Mouse (Mus musculus) lung, postnatal 4 days (tissue): ENCODE results near the gene Gm3952.
A peak's percentile ranks its signal among the peaks of the same experiment; 100 is the strongest.

Source experiments
- DNase-seq, 2 experiments: peaks; one replicate each; pipeline ENCODE4 v3.0.0; 2021

Gene Gm3952

GRCm38 (mm10) chr8:128798594-128798993 is at the start of gene Gm3952:
Gm3952 (minus strand) TSS chr8:128798694.
- no peak for DNase-seq

GRCm38 (mm10) chr8:128843749-128844148 is 45.3 kb upstream of the Gm3952 start:
- DNase-seq, result peak in 1 of 2 experiments; percentile 3

- DNase-seq, result no peak
These were observed 14.0 kb upstream of the Gm3952 start for GRCm38 (mm10) chr8:128812521-128812920.

GRCm38 (mm10) chr8:128735692-128736091 is 62.8 kb downstream of the Gm3952 start:
- no peak for DNase-seq

GRCm38 (mm10) chr8:128734118-128734517 is 64.4 kb downstream of the Gm3952 start:
- DNase-seq, result no peak

- no peak for DNase-seq
These were observed 66.2 kb downstream of the Gm3952 start for GRCm38 (mm10) chr8:128732254-128732653.

GRCm38 (mm10) chr8:128727213-128727612 is 71.3 kb downstream of the Gm3952 start:
- no peak for DNase-seq

GRCm38 (mm10) chr8:128724819-128725218 is 73.7 kb downstream of the Gm3952 start:
- DNase-seq, result peak; percentile 17 to 26

- DNase-seq, result peak in 1 of 2 experiments; percentile 25
These were observed 82.3 kb downstream of the Gm3952 start for GRCm38 (mm10) chr8:128716184-128716583.

GRCm38 (mm10) chr8:128709261-128709660 is 89.2 kb downstream of the Gm3952 start:
- peak; percentile 75 to 86 for DNase-seq

GRCm38 (mm10) chr8:128704836-128705235 is 93.7 kb downstream of the Gm3952 start:
- no peak for DNase-seq

GRCm38 (mm10) chr8:128704376-128704775 is 94.1 kb downstream of the Gm3952 start:
- DNase-seq, result no peak

- DNase-seq, result no peak
These were observed 100.5 kb downstream of the Gm3952 start for GRCm38 (mm10) chr8:128697945-128698344.

- DNase-seq, result no peak
These were observed 101.6 kb downstream of the Gm3952 start for GRCm38 (mm10) chr8:128696701-128697397.
